Mouse (Mus musculus): ENCODE results near the gene Cdkn2d.

DNA sequence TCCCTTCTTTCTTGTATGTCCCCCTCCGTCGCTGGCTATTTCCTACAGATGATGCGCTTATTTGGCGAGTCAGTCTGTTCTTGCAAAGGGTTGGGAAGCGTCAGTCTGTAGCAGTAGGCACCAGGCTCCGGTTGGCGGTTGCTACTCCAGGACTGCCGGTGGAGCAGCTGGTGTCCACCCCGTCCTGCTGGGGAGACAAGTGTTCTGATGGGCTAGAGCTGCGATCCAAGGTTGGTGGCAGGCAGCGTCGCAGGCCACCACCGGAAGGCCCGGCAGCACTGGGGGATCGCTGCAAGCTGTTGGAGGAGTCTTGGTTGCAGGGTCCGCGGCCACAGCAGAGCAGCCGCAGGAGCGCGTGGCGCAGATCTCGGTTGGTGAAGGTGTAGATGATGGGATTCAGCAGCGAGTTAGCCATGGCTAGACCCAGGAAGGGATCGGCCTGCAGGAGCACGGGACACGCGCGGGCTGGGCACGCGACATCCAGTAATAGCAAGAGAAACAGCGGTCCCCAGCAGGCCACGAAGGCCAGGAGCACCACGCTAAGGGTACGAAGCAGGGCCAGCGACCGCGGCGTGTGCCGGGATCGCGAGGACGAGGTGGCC is 47.3 kb downstream of the Cdkn2d start:
- TF ChIP-seq CTCF (IDR thresholded peaks at IDR 0.05), result no peak
- TF ChIP-seq EP300 (IDR thresholded peaks at IDR 0.05), result no peak

All from lung, postnatal 0 days (tissue).